46 mouse cellular contexts compared by ENCODE assay signal in genomic region chrX:57182470-57182869, GRCm38 (mm10). TPM values are rescaled to one million over a fixed set of nuclear protein-coding genes. Genes with fewer than 3 reads are reported as not detected.
"Had no signal": no experiment of that assay in that cellular context is flagged by ENCODE, and none has a peak within 500 bp of the region (broad histone marks: within the 10 kb centered on the region; RNA-seq: fewer than 3 reads in every experiment).

No protein-coding gene starts in this region.

- H3K9me3 ChIP-seq: limb, embryonic 10.5 days; limb, embryonic 12.5 days; limb, embryonic 13.5 days; limb, embryonic 15.5 days; liver, embryonic 12.5 days; liver, embryonic 13.5 days; liver, embryonic 15.5 days; lung, embryonic 15.5 days; megakaryocyte, embryonic 14.5 days; midbrain, embryonic 10.5 days; midbrain, embryonic 12.5 days; midbrain, embryonic 13.5 days; midbrain, embryonic 15.5 days had no signal

- H3K9ac ChIP-seq: limb, embryonic 12.5 days; limb, embryonic 13.5 days; limb, embryonic 15.5 days; liver, embryonic 12.5 days; liver, embryonic 13.5 days; liver, embryonic 14.5 days; liver, embryonic 15.5 days; liver, postnatal 0 days; lung, embryonic 14.5 days; lung, embryonic 15.5 days; midbrain, embryonic 12.5 days; midbrain, embryonic 13.5 days; midbrain, embryonic 15.5 days had no signal

- H3K27ac ChIP-seq: limb, embryonic 10.5 days; limb, embryonic 12.5 days; limb, embryonic 13.5 days; limb, embryonic 15.5 days; liver, embryonic 12.5 days; liver, embryonic 13.5 days; liver, embryonic 14.5 days; liver, embryonic 15.5 days; lung, embryonic 15.5 days; macrophage; midbrain, embryonic 10.5 days; midbrain, embryonic 12.5 days; midbrain, embryonic 13.5 days; midbrain, embryonic 15.5 days had no signal

- H3K4me2 ChIP-seq: limb, embryonic 12.5 days; limb, embryonic 13.5 days; limb, embryonic 15.5 days; liver, embryonic 11.5 days; liver, embryonic 12.5 days; liver, embryonic 13.5 days; liver, embryonic 15.5 days; lung, embryonic 14.5 days; lung, embryonic 15.5 days; midbrain, embryonic 11.5 days; midbrain, embryonic 12.5 days; midbrain, embryonic 13.5 days; midbrain, embryonic 15.5 days had no signal

- H3K4me3 ChIP-seq: limb, embryonic 10.5 days; limb, embryonic 12.5 days; limb, embryonic 13.5 days; limb, embryonic 15.5 days; liver, embryonic 12.5 days; liver, embryonic 13.5 days; liver, embryonic 15.5 days; lung, embryonic 15.5 days; megakaryocyte, embryonic 14.5 days; midbrain, embryonic 10.5 days; midbrain, embryonic 12.5 days; midbrain, embryonic 13.5 days; midbrain, embryonic 15.5 days; myocyte had no signal

- H3K4me1 ChIP-seq: limb, embryonic 10.5 days; limb, embryonic 12.5 days; limb, embryonic 13.5 days; limb, embryonic 15.5 days; liver, embryonic 12.5 days; liver, embryonic 13.5 days; liver, embryonic 15.5 days; lung, embryonic 15.5 days; megakaryocyte, embryonic 14.5 days; midbrain, embryonic 10.5 days; midbrain, embryonic 12.5 days; midbrain, embryonic 13.5 days; midbrain, embryonic 15.5 days had no signal

- DNase-seq: left cerebral cortex, postnatal 4 days; liver; liver, embryonic 13.5 days; liver, postnatal 0 days; lung, adult 18-20 months; lung, adult 2 months; lung, embryonic 14.5 days; lung, postnatal 10 days; lung, postnatal 14 days; lung, postnatal 36 days; lung, postnatal 4 days; midbrain, embryonic 14.5 days had no signal

- H3K27me3 ChIP-seq: limb, embryonic 12.5 days; limb, embryonic 13.5 days; limb, embryonic 15.5 days; liver, embryonic 12.5 days; liver, embryonic 13.5 days; liver, embryonic 15.5 days; lung, embryonic 15.5 days; midbrain, embryonic 12.5 days; midbrain, embryonic 13.5 days; midbrain, embryonic 15.5 days had no signal

- H3K36me3 ChIP-seq: limb, embryonic 10.5 days; limb, embryonic 12.5 days; limb, embryonic 13.5 days; limb, embryonic 15.5 days; liver, embryonic 12.5 days; liver, embryonic 13.5 days; liver, embryonic 15.5 days; lung, embryonic 15.5 days; midbrain, embryonic 10.5 days; midbrain, embryonic 12.5 days; midbrain, embryonic 13.5 days; midbrain, embryonic 15.5 days had no signal

RNA-seq across cellular contexts. Expression of gene Cd40lg, which starts 29.5 kb away (rescaled TPM):
- total RNA-seq: left cerebral cortex, adult 8-10 months; left cerebral cortex, postnatal 10 days; left cerebral cortex, postnatal 14 days; left cerebral cortex, postnatal 25 days; left cerebral cortex, postnatal 36 days; left cerebral cortex, postnatal 4 days; megakaryocyte progenitor cell, adult 5-6 weeks; megakaryocyte-erythroid progenitor cell, adult 5-6 weeks; midbrain, postnatal 0 days; monocyte, adult 5-6 weeks had no signal
- polyA plus RNA-seq: limb, embryonic 10.5 days; limb, embryonic 11.5 days; limb, embryonic 12.5 days; limb, embryonic 13.5 days; limb, embryonic 14.5 days; limb, embryonic 15.5 days; liver, adult 2 months; liver, embryonic 11.5 days; liver, embryonic 12.5 days; liver, embryonic 13.5 days; liver, embryonic 14.5 days; liver, embryonic 15.5 days; liver, embryonic 16.5 days; liver, postnatal 0 days; lung, embryonic 14.5 days; lung, embryonic 15.5 days; lung, embryonic 16.5 days; lung, postnatal 0 days; macrophage; midbrain, embryonic 10.5 days; midbrain, embryonic 11.5 days; midbrain, embryonic 12.5 days; midbrain, embryonic 13.5 days; midbrain, embryonic 14.5 days; midbrain, embryonic 15.5 days; midbrain, embryonic 16.5 days; midbrain, postnatal 0 days; myocyte; neural tube, embryonic 11.5 days had no signal
